Mouse (Mus musculus): Measurements from ENCODE around the gene Ppp1r3c. TPM values are rescaled to one million over a fixed set of nuclear protein-coding genes. Genes with fewer than 3 reads are reported as not detected.

The Ppp1r3c gene
- polyA plus RNA-seq, 1 experiment: 2.5 TPM

DNA sequence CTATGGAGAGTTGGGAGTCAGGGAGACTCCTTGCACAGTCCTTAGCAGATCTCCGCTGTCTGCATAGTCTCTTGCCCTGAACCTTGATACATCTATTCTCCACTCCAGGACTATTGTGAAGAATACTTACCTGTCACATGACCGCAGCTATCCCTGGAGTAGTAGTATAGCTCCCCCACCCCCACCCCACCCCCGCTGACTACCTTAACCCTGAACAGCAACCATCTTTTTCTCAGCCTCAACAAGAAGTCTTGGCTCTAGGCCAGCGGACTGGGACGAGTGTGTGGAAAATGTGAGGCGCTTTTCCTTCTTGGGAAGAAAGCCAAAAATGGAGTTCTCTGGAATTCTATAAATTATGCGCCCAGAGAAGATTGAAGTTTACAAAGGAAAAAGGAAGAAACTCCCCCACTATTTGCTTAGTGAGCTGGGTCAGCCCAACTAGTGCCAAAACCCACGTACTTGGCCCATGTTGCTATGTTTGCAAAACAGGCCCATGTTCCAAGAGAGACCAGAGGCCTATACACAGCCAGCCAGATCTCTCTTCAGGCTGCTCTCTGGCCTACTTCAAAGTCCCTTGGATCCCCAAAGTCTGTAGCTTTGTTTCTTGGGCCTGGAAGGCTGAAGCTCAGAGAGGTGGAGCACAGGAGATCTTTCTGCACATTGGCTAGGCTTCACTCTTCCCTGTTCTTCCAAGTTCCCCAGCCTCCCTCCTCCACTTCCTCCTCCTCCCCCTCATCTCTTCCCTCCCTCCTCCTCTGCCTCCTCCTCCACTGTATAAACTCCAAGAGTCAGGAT is 48.4 kb downstream of the Ppp1r3c start:
- WGBS: 29% methylated on average over 8 of the region's 8 CpGs
- no peak for DNase-seq (ENCODE audit: low read depth, low spot score)

DNA sequence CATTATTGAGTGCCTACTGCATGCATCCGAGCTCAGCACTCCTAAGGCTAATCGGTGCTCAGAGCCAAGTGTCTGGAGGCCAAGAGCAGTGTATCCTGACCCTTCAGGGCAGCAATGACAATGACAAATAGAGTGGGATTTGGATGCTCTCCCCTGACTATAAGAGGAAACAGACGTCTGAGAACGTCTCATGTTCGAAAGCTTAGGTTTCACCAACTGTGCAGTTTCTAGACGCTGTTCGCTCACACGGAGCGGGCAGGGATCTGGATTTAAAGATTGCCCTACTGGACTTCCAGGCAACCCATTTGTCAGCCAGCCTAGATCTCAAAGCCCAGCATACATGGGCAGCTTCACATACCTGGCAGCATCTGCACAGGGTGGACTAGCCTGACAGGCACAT is 49.4 kb downstream of the Ppp1r3c start:
- 88% methylated on average over 9 of the region's 9 CpGs for WGBS
- DNase-seq (ENCODE audit: low read depth, low spot score): no peak

DNA sequence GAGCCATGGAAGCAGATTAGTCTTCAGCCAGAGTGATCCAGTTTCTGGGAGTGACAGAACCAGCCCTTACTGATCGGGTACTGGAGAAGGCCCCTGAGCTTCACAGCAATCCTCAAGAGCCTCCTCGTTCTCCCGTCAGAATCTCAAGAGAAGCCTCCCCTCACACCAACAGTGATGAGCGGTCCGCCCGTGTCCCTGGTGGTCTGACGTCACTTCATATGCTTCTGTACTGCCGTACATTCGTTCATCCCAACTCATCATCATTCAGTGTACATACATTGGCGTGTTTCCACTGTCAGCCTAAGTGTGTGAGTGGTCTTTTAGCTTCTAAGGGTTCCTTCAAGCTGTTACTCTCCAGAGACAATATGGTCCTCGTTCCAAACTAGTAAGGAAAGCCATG is 50.4 kb downstream of the Ppp1r3c start:
- 81% methylated on average over 11 of the region's 11 CpGs for WGBS
- DNase-seq (ENCODE audit: low read depth, low spot score): no peak

DNA sequence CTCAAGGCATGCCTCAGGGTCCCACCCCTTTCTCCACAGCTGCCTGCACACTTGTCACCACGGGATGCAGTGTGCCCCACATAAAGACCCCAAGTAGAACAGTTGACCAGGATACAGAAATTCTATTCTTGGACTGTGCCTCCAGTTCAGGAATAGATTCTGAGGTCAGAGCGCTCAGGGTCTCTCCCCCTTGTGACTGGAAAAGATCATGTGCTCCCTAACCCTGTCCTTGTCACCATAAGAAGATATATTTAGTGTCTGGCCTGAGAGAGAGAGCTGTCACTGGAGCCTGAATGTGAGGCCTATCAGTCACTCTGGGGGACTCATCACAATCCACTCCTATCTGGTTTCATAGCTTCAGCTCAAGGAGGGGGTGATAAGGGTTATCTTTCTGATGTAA is 53.9 kb downstream of the Ppp1r3c start:
- WGBS: 77% methylated on average over 2 of the region's 2 CpGs
- no peak for DNase-seq (ENCODE audit: low read depth, low spot score)

Other genes starting within 250 kb of the Ppp1r3c start
- gene Hectd2, start 182.0 kb downstream of the Ppp1r3c start, polyA plus RNA-seq (2012; rRNA removed): 0.19 and 0.55 TPM in 2 replicates
- gene Tnks2, start 97.6 kb upstream of the Ppp1r3c start, polyA plus RNA-seq (2012; rRNA removed): 10.6 and 20.1 TPM in 2 replicates
- 0.78 and 1.2 TPM in 2 replicates for gene Fgfbp3, start 183.0 kb upstream of the Ppp1r3c start, polyA plus RNA-seq (2012; rRNA removed)
- gene Btaf1, start 189.4 kb upstream of the Ppp1r3c start, polyA plus RNA-seq (2012; rRNA removed): 4.0 and 5.7 TPM in 2 replicates

Data from large intestine, adult 2 months (tissue).